Comparison of ENCODE assay signal across 23 mouse cellular contexts in genomic region chr8:112397438-112397837, GRCm38 (mm10).
A peak's percentile ranks its signal among the peaks of the same experiment; 100 is the strongest.
DNase-seq lines count a peak whose midpoint lies in the region; ATAC-seq and TF ChIP-seq lines count a peak whose summit lies in the region.
"Had no signal": no experiment of that assay in that cellular context is flagged by ENCODE, and none has a peak within 500 bp of the region (broad histone marks: within the 10 kb centered on the region; RNA-seq: fewer than 3 reads in every experiment).

No protein-coding gene starts in this region.

- peak; percentile 28 for DNase-seq in hindbrain, embryonic 11.5 days (ENCODE audit: low spot score)
- peak; percentile 83 for DNase-seq in brain, embryonic 14.5 days (ENCODE audit: low read depth)
- DNase-seq in forebrain, embryonic 11.5 days (ENCODE audit: low spot score) = no peak
- DNase-seq in forebrain, postnatal 0 days = peak; percentile 14
- no peak for DNase-seq in layer of hippocampus, adult 9-10 months (ENCODE audit: low spot score)
- DNase-seq in left cerebral cortex, adult 11 months (ENCODE audit: low spot score) = no peak
- DNase-seq in gastrocnemius, postnatal 14 days = no peak
- DNase-seq: B cell, adult 2 months; cerebellum, adult 11-12 months; cerebellum, postnatal 14 days; heart, postnatal 36 days; kidney, adult 18-20 months; lung, adult 18-20 months; lung, postnatal 10 days; thymus, postnatal 14 days had no signal

- H3K9ac ChIP-seq in hindbrain, embryonic 11.5 days (ENCODE audit: low read depth, low read length) = no peak overlapping the region
- H3K9ac ChIP-seq in hindbrain, embryonic 16.5 days (ENCODE audit: low read depth, low read length) = no peak overlapping the region
- H3K9ac ChIP-seq in forebrain, embryonic 11.5 days (ENCODE audit: low read length) = no peak overlapping the region
- no peak overlapping the region for H3K9ac ChIP-seq in forebrain, postnatal 0 days
- H3K9ac ChIP-seq: limb, embryonic 12.5 days; liver, embryonic 12.5 days; neural tube, embryonic 12.5 days had no signal

- H3K27ac ChIP-seq in hindbrain, embryonic 11.5 days (ENCODE audit: low read depth, low read length) = no peak overlapping the region
- H3K27ac ChIP-seq in hindbrain, embryonic 16.5 days (ENCODE audit: low read depth, low read length) = no peak overlapping the region
- peak overlapping the region; percentile 46; the same call in 1 of the 2 replicates for H3K27ac ChIP-seq in forebrain, embryonic 11.5 days (ENCODE audit: low read depth, low read length)
- no peak overlapping the region for H3K27ac ChIP-seq in forebrain, postnatal 0 days (ENCODE audit: low read depth, low read length)
- H3K27ac ChIP-seq: limb, embryonic 12.5 days; liver, embryonic 12.5 days; neural tube, embryonic 12.5 days had no signal

- intact Hi-C loops in gastrocnemius, postnatal 14 days (cut with DNase I; ENCODE audit: low total_unique reads) = no loop called here

- H3K27me3 ChIP-seq in hindbrain, embryonic 11.5 days (ENCODE audit: control insufficient read depth, insufficient read depth, low read length) = no peaks in the 10 kb centered on the region
- H3K27me3 ChIP-seq in hindbrain, embryonic 16.5 days (replicated peaks; ENCODE audit: control insufficient read depth, insufficient read depth, low read length) = no peaks in the 10 kb centered on the region
- no peaks in the 10 kb centered on the region for H3K27me3 ChIP-seq in forebrain, embryonic 11.5 days (ENCODE audit: control insufficient read depth, insufficient read depth, low read length)
- no peaks in the 10 kb centered on the region for H3K27me3 ChIP-seq in forebrain, postnatal 0 days (ENCODE audit: insufficient read depth, low read length)
- H3K27me3 ChIP-seq: CH12.LX; limb, embryonic 12.5 days; liver, embryonic 12.5 days; neural tube, embryonic 12.5 days had no signal

- H3K4me2 ChIP-seq in hindbrain, embryonic 11.5 days (replicated peaks; ENCODE audit: low read depth, low read length) = no peak overlapping the region
- H3K4me2 ChIP-seq in hindbrain, embryonic 16.5 days (ENCODE audit: low read length) = no peak overlapping the region
- H3K4me2 ChIP-seq in forebrain, embryonic 11.5 days (ENCODE audit: low read depth, low read length, severe bottlenecking) = no peak overlapping the region
- no peak overlapping the region for H3K4me2 ChIP-seq in forebrain, postnatal 0 days (ENCODE audit: low read depth)
- H3K4me2 ChIP-seq: limb, embryonic 12.5 days; liver, embryonic 12.5 days; neural tube, embryonic 12.5 days had no signal

- TF ChIP-seq CTCF in brain, embryonic 14.5 days (IDR thresholded peaks at IDR 0.05; ENCODE audit: borderline replicate concordance, extremely low read depth, insufficient read depth, insufficient read length) = no peak
- TF ChIP-seq CTCF in forebrain, postnatal 0 days (IDR thresholded peaks at IDR 0.05; ENCODE audit: low read depth) = no peak

- ATAC-seq in hindbrain, embryonic 11.5 days (ENCODE audit: low FRiP score) = no peak
- ATAC-seq in hindbrain, embryonic 16.5 days = no peak
- ATAC-seq in forebrain, embryonic 11.5 days (replicated peaks; ENCODE audit: low FRiP score) = peak; percentile 81
- 0 out of 2 replicates have a peak, but pooled peaks have one; percentile 40 for ATAC-seq in forebrain, postnatal 0 days
- ATAC-seq: inflammation-experienced regulatory T-cells, adult 6 months; liver, embryonic 12.5 days; Patski had no signal

- H3K9me3 ChIP-seq in hindbrain, embryonic 11.5 days (ENCODE audit: control insufficient read depth, low read length) = no peaks in the 10 kb centered on the region
- no peaks in the 10 kb centered on the region for H3K9me3 ChIP-seq in hindbrain, embryonic 16.5 days (ENCODE audit: control insufficient read depth, low read length)
- H3K9me3 ChIP-seq in forebrain, embryonic 11.5 days (ENCODE audit: control insufficient read depth, low read length) = no peaks in the 10 kb centered on the region
- H3K9me3 ChIP-seq in forebrain, postnatal 0 days (ENCODE audit: low read length) = no peaks in the 10 kb centered on the region
- H3K9me3 ChIP-seq: limb, embryonic 12.5 days had no signal

- H3K4me1 ChIP-seq in hindbrain, embryonic 11.5 days (replicated peaks; ENCODE audit: control insufficient read depth, insufficient read depth, low read length) = no peaks in the 10 kb centered on the region
- H3K4me1 ChIP-seq in hindbrain, embryonic 16.5 days (ENCODE audit: control insufficient read depth, insufficient read depth, low read depth, low read length) = no peaks in the 10 kb centered on the region
- no peaks in the 10 kb centered on the region for H3K4me1 ChIP-seq in forebrain, embryonic 11.5 days (replicated peaks; ENCODE audit: control insufficient read depth, insufficient read depth, low read length)
- H3K4me1 ChIP-seq in forebrain, postnatal 0 days (ENCODE audit: insufficient read depth) = no peaks in the 10 kb centered on the region
- H3K4me1 ChIP-seq: limb, embryonic 12.5 days; liver, embryonic 12.5 days; neural tube, embryonic 12.5 days had no signal

- TF ChIP-seq POLR2A in brain, embryonic 14.5 days (IDR thresholded peaks at IDR 0.05; ENCODE audit: borderline replicate concordance, extremely low read depth, insufficient read depth, insufficient read length, poor library complexity, severe bottlenecking) = no peak

- no peaks in the 10 kb centered on the region for H3K36me3 ChIP-seq in hindbrain, embryonic 11.5 days (ENCODE audit: control insufficient read depth, insufficient read depth, low read length)
- H3K36me3 ChIP-seq in hindbrain, embryonic 16.5 days (ENCODE audit: control insufficient read depth, insufficient read depth, low read length) = no peaks in the 10 kb centered on the region
- no peaks in the 10 kb centered on the region for H3K36me3 ChIP-seq in forebrain, embryonic 11.5 days (ENCODE audit: control insufficient read depth, insufficient read depth, low read length)
- no peaks in the 10 kb centered on the region for H3K36me3 ChIP-seq in forebrain, postnatal 0 days (ENCODE audit: insufficient read depth)
- H3K36me3 ChIP-seq: G1E; limb, embryonic 12.5 days; liver, embryonic 12.5 days; neural tube, embryonic 12.5 days had no signal

- WGBS in hindbrain, embryonic 11.5 days = 43% methylated on average over 2 of the region's 2 CpGs
- WGBS in hindbrain, embryonic 16.5 days = 17% methylated on average over 2 of the region's 2 CpGs
- WGBS in forebrain, embryonic 11.5 days = 18% methylated on average over 2 of the region's 2 CpGs
- 9% methylated on average over 2 of the region's 2 CpGs for WGBS in forebrain, postnatal 0 days

- no peak overlapping the region for H3K4me3 ChIP-seq in hindbrain, embryonic 11.5 days (ENCODE audit: low read depth, low read length)
- H3K4me3 ChIP-seq in hindbrain, embryonic 16.5 days (ENCODE audit: low read length) = no peak overlapping the region
- H3K4me3 ChIP-seq in forebrain, embryonic 11.5 days (ENCODE audit: low read depth, low read length) = no peak overlapping the region
- H3K4me3 ChIP-seq in forebrain, postnatal 0 days (ENCODE audit: low read depth, low read length) = no peak overlapping the region
- H3K4me3 ChIP-seq: limb, embryonic 12.5 days; liver, embryonic 12.5 days; neural tube, embryonic 12.5 days had no signal

Comparison
In these comparisons a context has a peak if more than half of its experiments do, and no peak if none do; other contexts are left out.
1. DNase-seq: peak in hindbrain, embryonic 11.5 days (single experiment), brain, embryonic 14.5 days (single experiment) and forebrain, postnatal 0 days (single experiment); none in forebrain, embryonic 11.5 days (single experiment), layer of hippocampus, adult 9-10 months (single experiment), left cerebral cortex, adult 11 months (single experiment) and gastrocnemius, postnatal 14 days (single experiment).
2. ATAC-seq: peak in forebrain, embryonic 11.5 days (single experiment) and forebrain, postnatal 0 days (single experiment); none in hindbrain, embryonic 11.5 days (single experiment) and hindbrain, embryonic 16.5 days (single experiment).